Mouse (Mus musculus) heart, embryonic 16.5 days (tissue): ENCODE results near the gene Zswim4. TPM values are rescaled to one million over a fixed set of nuclear protein-coding genes. Genes with fewer than 3 reads are reported as not detected.

Experiments
- ATAC-seq: fragments of 200-750 bp; cut with Nextera tagmentation; replicated peaks from 2 replicates; pipeline ENCODE4 v1.8.0; 2017; ENCODE audit warnings: moderate number of reproducible peaks; ENCODE audit not compliant: insufficient read depth, low FRiP score; ENCODE audit errors: extremely low read depth
- H3K27ac ChIP-seq: fragments of 300-500 bp; sonication (generic); 2 replicates; pipeline ENCODE4 v1.5.1; 2014; ENCODE audit warnings: mild to moderate bottlenecking, low read length, control low read depth, moderate library complexity
- H3K27me3 ChIP-seq: fragments of 300-500 bp; sonication (generic); 2 replicates; pipeline ENCODE4 v1.6.1; 2014; ENCODE audit warnings: low read length, mixed read lengths; ENCODE audit not compliant: control insufficient read depth, insufficient read depth
- H3K36me3 ChIP-seq: fragments of 300-500 bp; sonication (generic); 2 replicates; pipeline ENCODE4 v1.6.1; 2014; ENCODE audit not compliant: control insufficient read depth, insufficient read depth
- H3K4me1 ChIP-seq: fragments of 300-500 bp; sonication (generic); 2 replicates; pipeline ENCODE4 v1.6.1; 2014; ENCODE audit warnings: low read length, mixed read lengths; ENCODE audit not compliant: control insufficient read depth, insufficient read depth
- H3K4me2 ChIP-seq: fragments of 300-500 bp; sonication (generic); 2 replicates; pipeline ENCODE4 v1.6.1; 2014; ENCODE audit warnings: low read depth, mild to moderate bottlenecking, control low read depth, low read length
- H3K4me3 ChIP-seq: fragments of 300-500 bp; sonication (generic); 2 replicates; pipeline ENCODE4 v1.5.1; 2014; ENCODE audit warnings: mild to moderate bottlenecking, control low read depth, low read length
- H3K9ac ChIP-seq: fragments of 300-500 bp; sonication (generic); 2 replicates; pipeline ENCODE4 v1.6.1; 2014; ENCODE audit warnings: low read length, control low read depth
- H3K9me3 ChIP-seq: fragments of 300-500 bp; sonication (generic); replicated peaks from 2 replicates; pipeline ENCODE4 v1.6.1; 2016; ENCODE audit warnings: low read length; ENCODE audit not compliant: control insufficient read depth
- WGBS: fragments of 180-500 bp; shearing (Covaris S2); extraction: QIAGEN DNeasy Blood & Tissue Kit; methylation state at CpG from one replicate; pipeline ENCODE4 v1.1.7; 2014; 5-methylcytosine and 5-hydroxymethylcytosine counted together
- polyA plus RNA-seq: library from polyadenylated mRNA; unstranded; fragments of >200 nt; fragmentation: Nextera tagmentation; extraction: Ambion mirVana; gene quantifications from 2 replicates; pipeline ENCODE4 v1.2.1, GENCODE M21; 2015

Gene Zswim4
- polyA plus RNA-seq, 1 experiment from 2014 or later, result 8.4 TPM

DNA sequence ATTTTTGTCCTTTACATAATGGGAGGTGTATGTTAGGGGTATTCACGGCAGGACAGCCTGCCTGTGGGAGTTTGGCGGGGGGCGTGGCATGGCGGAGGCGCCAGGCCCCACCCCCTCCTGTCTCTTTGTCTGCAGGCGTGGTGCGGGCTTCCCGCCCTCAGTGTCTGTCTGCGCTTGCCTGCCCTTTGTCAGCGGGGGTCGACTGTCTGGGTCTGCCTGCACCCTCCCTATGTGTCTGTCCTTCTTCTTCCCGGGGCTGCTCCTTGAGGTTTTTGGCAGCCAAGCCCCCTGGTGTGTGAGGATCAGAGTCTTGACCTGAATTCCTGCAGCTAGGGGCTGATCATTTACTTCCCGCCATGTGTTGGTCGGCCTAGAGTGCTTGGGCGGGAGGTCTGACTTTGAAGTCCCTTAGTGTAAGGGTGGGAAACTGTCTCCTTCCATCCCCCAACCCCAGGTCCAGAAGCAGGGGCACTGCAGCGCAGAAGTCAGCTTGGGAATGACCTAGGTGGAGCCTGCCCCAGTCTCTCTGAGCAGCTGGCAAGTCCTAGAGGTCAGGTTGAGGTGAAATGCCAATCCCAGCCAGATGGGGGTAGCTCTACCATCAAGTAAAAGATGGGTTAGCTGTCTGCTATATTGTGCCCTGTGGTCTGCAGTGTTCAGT lies 56.2 kb downstream of the Zswim4 start:
- Histone ChIP-seq H3K9me3 (no peaks in the 10 kb centered on the region; the same call in 1 of the 2 replicates), H3K4me1 (peaks cover 44% of the 10 kb centered on the region), H3K4me3 (peak overlapping the region; percentile 32), H3K4me2 (peak overlapping the region; percentile 64), H3K36me3 (no peaks in the 10 kb centered on the region), H3K9ac (peak overlapping the region; percentile 66), H3K27ac (peak overlapping the region; percentile 60), H3K27me3 (no peaks in the 10 kb centered on the region)
- 4% methylated on average over 16 of the region's 16 CpGs for WGBS
- peak; percentile 67 for ATAC-seq

DNA sequence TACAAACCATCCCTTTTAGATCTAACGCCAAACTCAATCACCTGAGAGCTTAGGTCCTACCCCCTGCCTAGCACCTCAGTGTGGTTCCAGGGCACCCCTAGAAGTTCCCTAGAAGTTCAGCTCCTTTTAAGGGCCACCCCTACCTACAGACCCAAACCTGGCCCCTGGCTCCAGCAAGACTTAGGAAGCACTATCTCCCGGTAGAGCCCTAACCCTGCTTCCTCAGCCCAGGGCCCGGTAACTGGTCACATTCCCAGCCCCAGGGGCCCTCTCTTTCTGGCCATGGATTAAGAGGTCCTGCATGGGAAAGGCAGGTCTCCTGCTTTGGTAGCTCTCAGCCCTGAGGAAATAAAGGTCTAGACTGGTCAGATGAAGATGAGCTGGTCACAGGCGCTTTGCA lies 56.9 kb downstream of the Zswim4 start:
- Histone ChIP-seq H3K4me3 (peak overlapping the region; percentile 32; the same call in 1 of the 2 replicates), H3K4me1 (peaks cover 44% of the 10 kb centered on the region), H3K27ac (0 out of 2 replicates have a peak overlapping the region, but pooled peaks have one; percentile 33), H3K4me2 (peak overlapping the region; percentile 64), H3K9me3 (no peaks in the 10 kb centered on the region), H3K36me3 (no peaks in the 10 kb centered on the region), H3K27me3 (no peaks in the 10 kb centered on the region), H3K9ac (peak overlapping the region; percentile 66)
- ATAC-seq, result no peak
- 23% methylated on average over 4 of the region's 4 CpGs for WGBS

DNA sequence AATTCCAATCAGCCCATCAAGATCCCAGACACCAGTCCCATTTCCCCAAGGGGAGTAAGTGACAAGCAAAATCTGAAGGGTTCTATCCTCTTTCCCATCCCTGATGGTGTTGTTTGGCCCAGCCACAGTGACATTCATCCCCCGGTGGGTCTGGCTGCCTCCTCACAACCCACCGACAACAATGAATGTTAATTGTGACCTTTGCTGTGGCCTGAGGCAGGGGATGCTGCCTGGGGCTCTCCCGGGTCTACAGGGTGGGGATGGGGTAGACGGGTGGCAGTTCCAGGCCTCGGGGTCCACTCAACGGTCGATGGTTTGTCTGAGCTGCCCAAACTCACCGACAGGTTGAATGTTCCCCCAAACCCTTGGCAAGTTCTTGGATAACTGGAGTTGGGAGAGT lies 58.3 kb downstream of the Zswim4 start:
- 87% methylated on average over 8 of the region's 8 CpGs for WGBS
- peaks cover 36% of the 10 kb centered on the region for H3K4me1 ChIP-seq
- H3K36me3 ChIP-seq, result no peaks in the 10 kb centered on the region
- no peaks in the 10 kb centered on the region for H3K9me3 ChIP-seq
- no peak overlapping the region for H3K4me2 ChIP-seq
- no peak for ATAC-seq
- no peak overlapping the region for H3K27ac ChIP-seq
- no peaks in the 10 kb centered on the region for H3K27me3 ChIP-seq
- no peak overlapping the region for H3K9ac ChIP-seq
- no peak overlapping the region for H3K4me3 ChIP-seq

DNA sequence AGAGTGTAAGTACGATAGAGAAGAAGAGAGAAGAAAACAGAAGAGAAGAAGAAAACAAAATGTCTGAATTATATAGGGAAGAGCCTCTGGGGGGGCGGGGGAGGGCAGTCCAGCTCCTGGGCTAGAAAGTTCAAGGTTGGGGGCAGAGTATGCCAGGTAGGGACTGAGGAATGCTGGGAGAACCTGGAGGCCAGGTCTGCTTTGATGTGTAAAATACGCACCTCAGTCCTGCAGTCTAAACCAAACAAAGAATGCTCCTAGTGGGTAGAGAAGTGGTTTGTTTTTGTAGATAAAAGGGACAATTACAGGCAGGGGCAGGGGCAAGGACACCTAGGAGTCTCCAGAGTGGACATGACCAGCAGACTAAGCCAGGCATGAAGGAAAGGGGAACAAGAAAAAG lies 59.5 kb downstream of the Zswim4 start:
- WGBS, result 84% methylated on average over 3 of the region's 3 CpGs
- no peak for ATAC-seq
- H3K4me1 ChIP-seq, result peaks cover 29% of the 10 kb centered on the region
- H3K4me2 ChIP-seq, result no peak overlapping the region
- H3K36me3 ChIP-seq, result peaks cover 9% of the 10 kb centered on the region; the same call in 1 of the 2 replicates
- H3K9ac ChIP-seq, result no peak overlapping the region
- H3K27me3 ChIP-seq, result no peaks in the 10 kb centered on the region
- no peak overlapping the region for H3K4me3 ChIP-seq
- no peaks in the 10 kb centered on the region for H3K9me3 ChIP-seq
- no peak overlapping the region for H3K27ac ChIP-seq

DNA sequence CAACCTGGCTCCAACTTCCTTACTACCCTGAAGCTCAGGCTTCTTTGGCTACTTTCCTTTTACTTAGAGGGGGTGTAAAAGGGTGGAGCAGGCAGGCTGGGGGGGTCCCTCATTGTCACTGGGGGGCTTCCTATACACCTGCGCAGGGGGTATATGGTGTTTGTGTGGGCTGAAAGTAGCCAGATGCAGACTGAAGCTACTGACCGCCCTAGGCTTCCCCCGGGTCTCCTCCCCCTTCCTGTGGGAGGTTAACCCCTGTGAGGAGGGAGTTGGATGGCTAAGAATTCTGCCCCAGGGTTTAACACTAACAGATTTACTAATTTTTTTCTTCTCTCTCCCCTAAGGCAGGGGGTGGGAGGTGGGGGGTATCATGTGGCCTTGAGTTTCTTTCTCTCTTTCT lies 60.3 kb downstream of the Zswim4 start:
- Histone ChIP-seq H3K4me1 (peaks cover 29% of the 10 kb centered on the region), H3K27ac (no peak overlapping the region), H3K27me3 (no peaks in the 10 kb centered on the region), H3K36me3 (peaks cover 12% of the 10 kb centered on the region; the same call in 1 of the 2 replicates), H3K4me3 (no peak overlapping the region; the same call in 1 of the 2 replicates), H3K9me3 (no peaks in the 10 kb centered on the region), H3K4me2 (no peak overlapping the region), H3K9ac (no peak overlapping the region)
- WGBS, result 45% methylated on average over 3 of the region's 3 CpGs
- ATAC-seq, result no peak

DNA sequence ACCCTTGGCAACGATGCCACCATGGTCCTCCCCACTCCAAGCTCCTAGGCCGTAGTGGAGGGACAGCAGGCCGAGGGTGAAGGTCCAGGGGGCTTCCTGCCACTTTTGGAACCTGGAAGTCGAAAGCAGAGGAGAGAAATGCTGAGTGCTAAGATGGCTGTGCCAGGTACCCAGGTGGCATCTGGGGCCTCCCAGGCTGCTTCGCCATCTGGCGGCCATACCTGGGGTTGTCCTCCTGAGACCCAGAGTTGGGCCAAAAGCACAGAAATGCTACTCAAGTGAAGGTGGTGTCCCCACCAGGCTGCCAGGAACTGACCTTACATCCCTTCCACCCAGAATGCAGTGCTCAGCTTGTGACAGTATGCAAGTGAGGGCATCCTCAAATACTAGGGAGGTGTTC lies 63.0 kb downstream of the Zswim4 start:
- Histone ChIP-seq H3K4me1 (peaks cover 6% of the 10 kb centered on the region), H3K9ac (no peak overlapping the region), H3K36me3 (peaks cover 12% of the 10 kb centered on the region; the same call in 1 of the 2 replicates), H3K4me3 (no peak overlapping the region), H3K27me3 (no peaks in the 10 kb centered on the region), H3K27ac (no peak overlapping the region), H3K4me2 (no peak overlapping the region), H3K9me3 (no peaks in the 10 kb centered on the region)
- WGBS, result 74% methylated on average over 6 of the region's 6 CpGs
- ATAC-seq, result no peak

DNA sequence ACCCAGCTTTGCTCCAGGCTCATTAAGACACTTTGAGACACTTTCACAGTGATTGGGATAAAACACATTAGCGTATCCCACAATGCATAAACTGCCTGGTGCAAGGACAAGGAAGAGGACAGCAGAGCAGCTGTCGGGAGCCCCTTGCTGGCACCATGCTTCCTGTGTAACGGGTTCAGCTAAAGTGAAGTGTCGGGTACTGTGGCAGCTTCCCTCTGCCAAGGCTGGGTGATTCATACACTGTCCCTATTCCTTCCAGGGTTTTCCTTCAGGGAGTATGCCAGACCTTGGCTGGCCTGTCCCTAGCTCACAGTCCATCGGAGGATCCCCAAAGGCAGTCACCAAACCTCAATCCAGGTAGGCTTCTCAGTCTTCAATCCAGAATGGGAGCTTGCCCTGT lies 66.8 kb downstream of the Zswim4 start:
- 86% methylated on average over 5 of the region's 5 CpGs for WGBS
- no peak for ATAC-seq
- no peak overlapping the region for H3K9ac ChIP-seq
- H3K36me3 ChIP-seq, result peaks cover 12% of the 10 kb centered on the region; the same call in 1 of the 2 replicates
- no peak overlapping the region for H3K4me2 ChIP-seq
- H3K4me1 ChIP-seq, result peaks cover 6% of the 10 kb centered on the region; the same call in 1 of the 2 replicates
- no peak overlapping the region for H3K27ac ChIP-seq
- H3K4me3 ChIP-seq, result no peak overlapping the region
- H3K9me3 ChIP-seq, result no peaks in the 10 kb centered on the region
- no peaks in the 10 kb centered on the region for H3K27me3 ChIP-seq

DNA sequence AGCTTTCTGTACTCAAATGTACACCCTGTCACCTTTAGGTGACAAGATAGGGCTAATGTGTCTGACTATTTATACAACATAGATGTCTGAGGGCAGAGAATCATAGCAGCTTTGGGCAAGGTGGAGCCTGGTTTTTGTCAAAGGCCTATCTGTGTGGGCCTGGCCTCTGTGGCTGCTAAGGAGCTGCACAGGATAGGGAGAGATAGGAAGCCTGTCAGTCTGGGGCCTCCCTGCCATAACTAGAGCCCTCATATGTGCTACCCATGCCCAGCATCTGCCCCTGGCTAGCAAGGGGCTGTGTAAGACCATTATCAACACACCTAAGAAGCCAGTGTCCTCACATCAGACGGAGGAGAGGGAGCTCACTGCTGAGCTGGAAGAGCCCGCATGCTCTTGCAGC lies 69.2 kb downstream of the Zswim4 start:
- Histone ChIP-seq H3K4me2 (no peak overlapping the region), H3K36me3 (peaks cover 5% of the 10 kb centered on the region; the same call in 1 of the 2 replicates), H3K4me1 (peaks cover 6% of the 10 kb centered on the region; the same call in 1 of the 2 replicates), H3K27ac (no peak overlapping the region), H3K9ac (no peak overlapping the region), H3K9me3 (no peaks in the 10 kb centered on the region), H3K27me3 (no peaks in the 10 kb centered on the region), H3K4me3 (no peak overlapping the region)
- WGBS, result 68% methylated on average over 2 of the region's 2 CpGs
- ATAC-seq, result no peak
